Mouse (Mus musculus): ENCODE measurements around the gene Chd6. TPM values are rescaled to one million over a fixed set of nuclear protein-coding genes. Genes with fewer than 3 reads are reported as not detected.

Gene Chd6
- total RNA-seq, 1 experiment from 2014 or later: 38.3 TPM

GRCm38 (mm10) chr2:160932325-160932724 is 176.6 kb downstream of the Chd6 start:
- no peak for DNase-seq

GRCm38 (mm10) chr2:160931378-160931777 is 177.5 kb downstream of the Chd6 start:
- DNase-seq: no peak

DNA sequence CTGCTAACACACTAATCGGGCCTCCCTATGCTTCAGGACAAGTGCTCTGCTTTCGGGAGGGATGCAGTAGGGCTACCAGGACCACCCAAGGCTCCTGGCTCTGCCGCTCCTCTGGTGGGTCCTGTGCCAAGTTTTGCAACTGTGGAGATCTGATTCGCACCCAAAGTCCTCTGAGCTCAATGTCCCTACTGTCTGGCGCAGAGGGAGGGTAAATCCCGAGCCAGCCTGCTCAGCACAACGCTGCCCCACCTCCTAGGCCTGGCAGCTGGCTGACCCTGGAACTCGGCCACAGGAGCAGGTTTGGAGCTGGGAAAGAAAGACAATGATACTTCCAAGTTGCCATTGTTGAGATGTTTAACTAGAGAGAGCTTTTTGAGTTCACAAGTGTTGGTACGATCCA is 183.7 kb downstream of the Chd6 start:
- DNase-seq: no peak

- DNase-seq: no peak
These were observed 187.6 kb downstream of the Chd6 start for GRCm38 (mm10) chr2:160921285-160921684.

- no peak for DNase-seq
These were observed 190.0 kb downstream of the Chd6 start for GRCm38 (mm10) chr2:160918930-160919215.

DNA sequence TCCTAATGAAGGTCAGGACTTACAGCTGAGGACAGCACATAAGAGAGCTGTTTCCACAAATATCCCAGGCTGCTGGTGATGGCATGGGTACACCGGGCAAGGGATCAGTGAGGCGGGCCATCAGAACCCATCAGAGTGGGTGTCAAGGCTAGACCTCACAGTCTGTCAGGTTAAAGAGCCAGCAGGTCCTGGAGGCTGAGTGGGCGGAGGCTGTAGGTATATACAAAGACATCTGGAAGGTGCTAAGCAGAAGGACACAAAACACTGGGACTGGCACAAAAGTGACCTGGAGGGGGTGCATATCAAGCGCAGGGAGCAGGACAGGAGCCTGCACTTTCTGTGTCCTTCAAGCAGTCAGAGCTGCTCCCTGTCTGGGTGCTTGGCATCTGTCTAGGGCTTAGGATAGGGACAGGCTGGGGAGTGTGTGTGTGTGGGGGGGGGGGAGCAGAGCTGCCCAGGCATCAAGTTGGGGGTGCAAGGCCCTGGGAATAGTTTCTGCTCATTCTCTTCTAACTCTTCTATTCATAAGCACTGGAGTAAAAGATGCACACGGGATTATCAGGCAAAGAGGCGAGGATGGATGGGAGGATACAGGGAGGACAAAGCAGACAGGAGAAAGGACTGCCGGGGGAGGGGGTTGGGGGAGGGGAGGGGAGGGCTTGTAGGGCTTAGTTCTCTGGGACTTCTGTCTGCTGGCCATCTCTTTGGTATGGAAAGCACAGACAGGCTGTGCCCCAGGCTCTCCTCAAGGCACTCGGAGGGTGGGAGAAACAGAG is 190.5 kb downstream of the Chd6 start:
- no peak for DNase-seq

- no peak for DNase-seq
These were observed 191.6 kb downstream of the Chd6 start for GRCm38 (mm10) chr2:160917313-160917712.

DNA sequence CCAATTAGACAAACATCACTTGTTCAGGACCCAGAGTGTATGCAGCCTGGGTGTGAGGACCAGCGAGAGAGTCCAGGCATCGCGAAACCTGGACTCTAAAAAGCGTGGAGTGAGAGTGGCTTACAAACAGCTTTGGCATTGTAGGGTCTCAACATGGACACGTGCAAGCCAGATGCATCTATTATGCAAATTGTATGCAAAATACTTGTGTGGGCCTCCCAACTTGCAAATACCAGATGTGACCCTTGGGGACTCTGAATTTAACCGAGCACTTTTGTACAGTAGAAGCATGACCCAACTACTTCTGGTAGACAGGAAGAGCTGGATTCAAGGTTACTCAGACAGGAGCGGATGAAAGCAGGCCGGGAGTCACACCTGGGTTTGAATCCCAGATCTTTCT is 192.2 kb downstream of the Chd6 start:
- no peak for DNase-seq

GRCm38 (mm10) chr2:160915821-160916610 is 192.9 kb downstream of the Chd6 start:
- no peak for DNase-seq

- DNase-seq: no peak
These were observed 194.2 kb downstream of the Chd6 start for GRCm38 (mm10) chr2:160914656-160915055.

DNA sequence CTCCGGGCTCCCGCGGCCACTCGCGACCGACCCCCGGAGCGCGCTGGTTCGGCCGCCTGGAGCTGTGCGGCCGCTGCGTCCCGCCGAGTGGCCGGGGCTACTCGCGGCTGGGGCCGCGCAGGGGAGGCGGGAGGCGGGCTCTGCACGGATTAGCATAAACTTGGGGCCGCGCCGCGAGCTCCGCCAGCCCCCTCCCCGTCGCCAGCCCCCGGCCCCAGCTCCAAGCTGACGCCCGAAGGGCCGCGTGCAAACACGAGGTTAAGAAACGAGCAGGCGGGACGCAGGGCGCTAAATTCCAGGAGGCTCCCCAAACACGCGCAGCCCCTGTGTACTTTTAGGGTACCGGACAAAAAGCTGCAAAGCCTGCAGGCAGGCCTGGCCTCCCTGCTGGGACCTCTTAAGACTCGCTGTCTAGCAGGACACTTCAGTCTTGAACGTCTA is 196.6 kb downstream of the Chd6 start, which contains the start of gene Emilin3:
Gene Emilin3, minus strand, starts transcription at position 98 of the 441 bp plus-strand sequence.
- no peak for DNase-seq

DNA sequence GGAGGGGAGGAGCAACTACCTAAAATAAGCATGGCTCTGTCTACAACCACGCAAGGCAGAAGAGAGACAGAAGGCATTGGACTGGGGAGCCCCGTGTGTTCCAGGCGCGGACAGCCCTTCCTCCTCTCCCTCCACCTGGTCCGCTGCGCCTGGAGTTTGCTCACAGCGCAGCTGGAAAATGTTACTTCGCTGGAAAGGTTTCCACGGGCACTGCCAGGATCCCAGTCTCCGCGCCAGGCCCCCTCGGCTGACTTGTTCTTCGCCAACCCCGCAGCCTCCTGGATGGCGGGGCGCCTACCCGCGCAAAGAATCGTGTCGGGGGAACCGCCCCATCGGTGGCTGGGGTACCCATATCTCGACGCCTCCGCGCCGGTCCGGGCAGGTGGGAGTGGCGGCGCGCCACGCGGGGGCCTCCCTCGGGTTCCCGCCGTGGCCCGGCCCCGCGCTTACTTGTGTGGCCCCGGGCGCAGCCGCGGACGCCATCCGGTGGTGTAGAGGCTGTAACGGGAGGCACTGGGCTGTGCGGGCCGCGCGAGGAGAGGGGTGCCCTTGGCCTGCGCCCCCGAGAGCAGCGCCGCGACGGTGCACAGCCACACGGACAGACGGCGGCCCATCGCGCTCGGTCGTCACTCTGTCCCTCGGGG is 197.2 kb downstream of the Chd6 start:
- peak; percentile 40 for DNase-seq

- DNase-seq: no peak
These were observed 198.2 kb downstream of the Chd6 start for GRCm38 (mm10) chr2:160910633-160911032.

- peak; percentile 53 for DNase-seq
These were observed 200.3 kb downstream of the Chd6 start for GRCm38 (mm10) chr2:160908607-160909006.

GRCm38 (mm10) chr2:160906101-160906500 is 202.8 kb downstream of the Chd6 start:
- no peak for DNase-seq

DNA sequence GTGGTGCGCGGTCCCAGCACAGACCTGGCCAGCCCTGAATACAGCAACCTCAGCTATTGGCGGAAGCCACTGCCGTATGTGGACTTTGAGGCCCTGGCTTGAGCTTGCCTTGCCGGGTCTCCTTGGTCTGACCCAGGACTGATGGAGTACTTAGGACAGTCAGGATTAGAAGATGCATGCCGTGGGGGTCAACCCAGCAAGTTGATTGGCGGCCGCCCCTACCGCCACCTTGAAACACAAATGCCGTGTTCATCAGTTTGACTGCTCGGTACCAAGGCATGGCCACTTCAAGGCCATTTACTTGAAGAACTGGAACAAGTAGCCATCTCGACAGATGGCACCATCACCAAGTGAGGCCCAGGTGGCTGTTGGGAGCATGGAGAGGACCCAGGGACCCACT is 203.6 kb downstream of the Chd6 start:
- DNase-seq: no peak

DNA sequence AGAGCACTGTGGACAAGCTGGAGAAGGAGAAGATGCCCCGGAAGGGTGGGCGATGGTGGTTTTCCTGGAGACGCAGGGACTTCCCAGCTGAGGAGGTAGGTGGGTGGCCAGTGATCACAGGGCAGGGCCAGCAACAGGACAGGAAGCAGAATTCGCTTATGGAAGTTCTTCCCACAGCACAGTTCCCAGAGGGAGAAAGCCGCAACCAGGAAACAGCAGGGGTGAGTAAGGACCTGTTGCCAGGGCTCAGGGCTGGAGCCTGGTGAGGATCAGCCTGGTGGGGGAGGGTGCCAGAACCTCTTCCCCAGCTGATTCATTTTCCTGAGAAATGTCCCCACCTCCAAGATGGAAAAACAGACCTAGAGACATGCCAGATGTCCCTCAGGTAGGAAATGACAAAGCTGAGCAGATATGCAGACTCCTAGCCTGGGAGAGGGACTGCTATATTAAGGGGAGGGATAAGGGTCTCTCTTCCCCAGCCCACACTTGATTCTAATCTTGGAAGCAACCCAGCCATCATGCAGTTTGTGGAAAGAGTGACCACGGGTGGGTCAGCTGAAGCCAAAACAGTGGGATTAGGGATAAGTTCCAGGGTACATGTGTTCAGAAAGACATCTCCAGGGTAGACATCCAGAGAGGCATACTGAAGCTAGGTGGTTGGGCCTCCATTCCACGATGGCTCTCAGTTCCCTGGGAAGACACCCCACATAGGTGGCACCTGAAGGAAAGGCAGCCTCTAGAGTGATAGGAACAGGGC is 207.0 kb downstream of the Chd6 start:
- no peak for DNase-seq

Other genes with a start within 250 kb of the Chd6 start
- 87.8 and 103 TPM in 2 replicates for gene Zhx3, start 236.1 kb downstream of the Chd6 start, total RNA-seq (2021)
- gene Lpin3, start 228.4 kb downstream of the Chd6 start, total RNA-seq (2021): 36.2 and 42.1 TPM in 2 replicates
- 0.15 and 0.23 TPM in 2 replicates for gene Emilin3, start 196.7 kb downstream of the Chd6 start, total RNA-seq (2021)